Mouse (Mus musculus): Measurements from ENCODE around the gene Jsrp1. TPM values are rescaled to one million over a fixed set of nuclear protein-coding genes. Genes with fewer than 3 reads are reported as not detected.
A peak's percentile ranks its signal among the peaks of the same experiment; 100 is the strongest.

The Jsrp1 gene
- polyA plus RNA-seq, 1 experiment from 2014 or later = 1.2 TPM

MicroRNAs encoded within 50 kb of the gene (microRNA counts, 519-probe panel; counts per million panel counts)
- microRNA mmu-miR-1982 = 97.1 counts per million, percentile 29 among the panel's probes with 10 or more counts

Other genes starting within 250 kb of the Jsrp1 start
- 8.3 TPM in 2 replicates for gene Klf16, start 236.2 kb downstream of the Jsrp1 start, polyA plus RNA-seq (2015; fragmentation: Nextera tagmentation; extraction: Ambion mirVana)
- gene Abhd17a, start 223.2 kb downstream of the Jsrp1 start, polyA plus RNA-seq (2015; fragmentation: Nextera tagmentation; extraction: Ambion mirVana) = 95.7 and 101 TPM in 2 replicates
- gene Scamp4, start 210.6 kb downstream of the Jsrp1 start, polyA plus RNA-seq (2015; fragmentation: Nextera tagmentation; extraction: Ambion mirVana) = 105 and 114 TPM in 2 replicates
- 6.4 and 6.6 TPM in 2 replicates for gene Adat3, start 210.6 kb downstream of the Jsrp1 start, polyA plus RNA-seq (2015; fragmentation: Nextera tagmentation; extraction: Ambion mirVana)
- 3.9 and 4.1 TPM in 2 replicates for gene Gm49322, start 207.5 kb downstream of the Jsrp1 start, polyA plus RNA-seq (2015; fragmentation: Nextera tagmentation; extraction: Ambion mirVana)
- 134 and 152 TPM in 2 replicates for gene Csnk1g2, start 190.7 kb downstream of the Jsrp1 start, polyA plus RNA-seq (2015; fragmentation: Nextera tagmentation; extraction: Ambion mirVana)
- gene Btbd2, start 156.4 kb downstream of the Jsrp1 start, polyA plus RNA-seq (2015; fragmentation: Nextera tagmentation; extraction: Ambion mirVana) = 54.9 and 62.4 TPM in 2 replicates
- gene Mknk2, start 135.4 kb downstream of the Jsrp1 start, polyA plus RNA-seq (2015; fragmentation: Nextera tagmentation; extraction: Ambion mirVana) = 68.8 and 73.0 TPM in 2 replicates
- gene Mob3a, start 111.5 kb downstream of the Jsrp1 start, polyA plus RNA-seq (2015; fragmentation: Nextera tagmentation; extraction: Ambion mirVana) = 40.4 and 43.0 TPM in 2 replicates
- 22.3 and 26.5 TPM in 2 replicates for gene Izumo4, start 111.3 kb downstream of the Jsrp1 start, polyA plus RNA-seq (2015; fragmentation: Nextera tagmentation; extraction: Ambion mirVana)
- 70.5 and 71.4 TPM in 2 replicates for gene Ap3d1, start 71.2 kb downstream of the Jsrp1 start, polyA plus RNA-seq (2015; fragmentation: Nextera tagmentation; extraction: Ambion mirVana)
- 12.0 and 14.2 TPM in 2 replicates for gene Dot1l, start 58.3 kb downstream of the Jsrp1 start, polyA plus RNA-seq (2015; fragmentation: Nextera tagmentation; extraction: Ambion mirVana)
- 63.7 and 69.7 TPM in 2 replicates for gene Sf3a2, start 15.3 kb downstream of the Jsrp1 start, polyA plus RNA-seq (2015; fragmentation: Nextera tagmentation; extraction: Ambion mirVana)
- 132 and 133 TPM in 2 replicates for gene Plekhj1, start 14.9 kb downstream of the Jsrp1 start, polyA plus RNA-seq (2015; fragmentation: Nextera tagmentation; extraction: Ambion mirVana)
- not detected in 2 replicates for gene Amh, start 8.3 kb downstream of the Jsrp1 start, polyA plus RNA-seq (2015; fragmentation: Nextera tagmentation; extraction: Ambion mirVana)
- 1,393 and 1,601 TPM in 2 replicates for gene Oaz1, start 13.2 kb upstream of the Jsrp1 start, polyA plus RNA-seq (2015; fragmentation: Nextera tagmentation; extraction: Ambion mirVana)
- 0.05 and 0.09 TPM in 2 replicates for gene Lingo3, start 30.5 kb upstream of the Jsrp1 start, polyA plus RNA-seq (2015; fragmentation: Nextera tagmentation; extraction: Ambion mirVana)
- 270 and 286 TPM in 2 replicates for gene Lsm7, start 41.7 kb upstream of the Jsrp1 start, polyA plus RNA-seq (2015; fragmentation: Nextera tagmentation; extraction: Ambion mirVana)
- gene Sppl2b, start 41.8 kb upstream of the Jsrp1 start, polyA plus RNA-seq (2015; fragmentation: Nextera tagmentation; extraction: Ambion mirVana) = 34.8 and 37.8 TPM in 2 replicates
- 0.05 TPM in 1 of 2 replicates, not detected in the other for gene Tmprss9, start 58.4 kb upstream of the Jsrp1 start, polyA plus RNA-seq (2015; fragmentation: Nextera tagmentation; extraction: Ambion mirVana)
- 363 and 364 TPM in 2 replicates for gene Timm13, start 87.5 kb upstream of the Jsrp1 start, polyA plus RNA-seq (2015; fragmentation: Nextera tagmentation; extraction: Ambion mirVana)
- 41.0 and 42.6 TPM in 2 replicates for gene Lmnb2, start 104.7 kb upstream of the Jsrp1 start, polyA plus RNA-seq (2015; fragmentation: Nextera tagmentation; extraction: Ambion mirVana)
- gene Gadd45b, start 116.6 kb upstream of the Jsrp1 start, polyA plus RNA-seq (2015; fragmentation: Nextera tagmentation; extraction: Ambion mirVana) = 26.6 and 29.9 TPM in 2 replicates
- gene Gng7, start 201.4 kb upstream of the Jsrp1 start, polyA plus RNA-seq (2015; fragmentation: Nextera tagmentation; extraction: Ambion mirVana) = 4.5 and 4.7 TPM in 2 replicates
- gene Diras1, start 212.2 kb upstream of the Jsrp1 start, polyA plus RNA-seq (2015; fragmentation: Nextera tagmentation; extraction: Ambion mirVana) = 0.94 and 1.2 TPM in 2 replicates
- 15.0 and 18.2 TPM in 2 replicates for gene Slc39a3, start 223.9 kb upstream of the Jsrp1 start, polyA plus RNA-seq (2015; fragmentation: Nextera tagmentation; extraction: Ambion mirVana)
- 166 and 183 TPM in 2 replicates for gene Sgta, start 246.7 kb upstream of the Jsrp1 start, polyA plus RNA-seq (2015; fragmentation: Nextera tagmentation; extraction: Ambion mirVana)